Comparison of ENCODE assay signal across 8 mouse cellular contexts in the genomic region with DNA sequence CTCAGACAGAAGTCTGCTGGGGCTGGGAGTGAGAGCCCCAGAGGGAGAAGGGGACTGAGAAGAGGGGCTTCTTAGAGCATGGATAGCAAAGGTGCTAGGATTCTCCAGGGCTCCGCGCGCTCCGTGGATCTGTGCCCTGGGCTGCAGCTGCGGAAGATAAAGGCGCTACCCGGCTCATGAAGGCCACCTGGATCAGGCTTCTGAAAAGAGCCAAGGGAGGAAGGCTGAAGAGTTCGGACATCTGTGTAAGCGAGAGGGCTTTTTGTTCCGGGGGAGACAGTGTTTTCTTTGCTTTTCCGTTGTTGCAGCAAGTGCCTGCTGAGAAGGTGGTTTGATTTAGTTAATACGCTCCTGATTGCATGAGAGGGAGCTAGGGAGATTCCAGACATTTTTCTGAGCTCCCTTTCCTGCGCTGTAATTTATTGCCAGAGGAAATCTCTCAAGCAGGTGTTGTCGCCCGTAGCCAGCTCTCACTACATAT.
DNase-seq lines count a peak whose midpoint lies in the region; ATAC-seq and TF ChIP-seq lines count a peak whose summit lies in the region.

No protein-coding gene starts in this region.

- H3K36me3 ChIP-seq in limb, embryonic 14.5 days (ENCODE audit: control insufficient read depth, insufficient read depth, low read length): no peaks in the 10 kb centered on the region

- peak; percentile 9 for DNase-seq in kidney, adult 9 months
- no peak for DNase-seq in kidney, adult 18-20 months
- DNase-seq in embryo, embryonic 10 days (ENCODE audit: low spot score): peak; percentile 31
- peak; percentile 2 to 8 for DNase-seq in heart, postnatal 14 days
- DNase-seq in limb, embryonic 14.5 days (ENCODE audit: low spot score): no peak
- peak; percentile 45 for DNase-seq in right cerebral cortex, postnatal 25 days
- no peak for DNase-seq in urinary bladder, postnatal 10 days (ENCODE audit: low spot score)

- no peak for TF ChIP-seq POLR2A in limb, embryonic 14.5 days (IDR thresholded peaks at IDR 0.05; ENCODE audit: borderline replicate concordance, extremely low read depth, insufficient read depth, insufficient read length)

- no peaks in the 10 kb centered on the region for H3K27me3 ChIP-seq in limb, embryonic 14.5 days (ENCODE audit: control insufficient read depth, insufficient read depth, low read length)

- 13% methylated on average over 15 of the region's 15 CpGs for WGBS in limb, embryonic 14.5 days

- ATAC-seq in limb, embryonic 14.5 days (ENCODE audit: low FRiP score, low read depth): no peak
- no peak for ATAC-seq in erythroid progenitor cell, adult 5-6 weeks (replicated peaks; ENCODE audit: low FRiP score, poor library complexity, severe bottlenecking)

- 0 out of 2 replicates have a peak overlapping the region, but pooled peaks have one; percentile 3 for H3K4me3 ChIP-seq in limb, embryonic 14.5 days (replicated peaks; ENCODE audit: low read length)

- H3K9me3 ChIP-seq in limb, embryonic 14.5 days (ENCODE audit: control insufficient read depth, low read length): no peaks in the 10 kb centered on the region

- peak overlapping the region; percentile 29; the same call in 1 of the 2 replicates for H3K9ac ChIP-seq in limb, embryonic 14.5 days (ENCODE audit: low read depth, low read length, severe bottlenecking)

- peak overlapping the region; percentile 35 for H3K4me2 ChIP-seq in limb, embryonic 14.5 days (replicated peaks; ENCODE audit: low read depth, low read length, severe bottlenecking)

- peaks cover 11% of the 10 kb centered on the region; the same call in 1 of the 2 replicates for H3K4me1 ChIP-seq in limb, embryonic 14.5 days (ENCODE audit: control insufficient read depth, insufficient read depth, low read length)

- no peak overlapping the region for H3K27ac ChIP-seq in limb, embryonic 14.5 days (replicated peaks; ENCODE audit: low read depth, low read length)

- intact Hi-C loops in heart, postnatal 14 days (cut with DNase I): no loop called here

Comparison
In these comparisons a context has a peak if more than half of its experiments do, and no peak if none do; other contexts are left out.
1. DNase-seq: peak in kidney, adult 9 months (single experiment), embryo, embryonic 10 days (single experiment), heart, postnatal 14 days (2 of 2) and right cerebral cortex, postnatal 25 days (single experiment); none in kidney, adult 18-20 months (single experiment), limb, embryonic 14.5 days (single experiment) and urinary bladder, postnatal 10 days (single experiment).